Mouse (Mus musculus) bone marrow, adult 2 months (tissue): ENCODE results near the gene Gbp2b.
"Not testable (repeated sequence)": the region's sequence is repeated elsewhere in the genome, so short reads cannot be mapped to it uniquely, and the experiment has no call there.

ENCODE experiments used
- CTCF ChIP-seq: fragments of 200-500 bp; IDR thresholded peaks from 2 replicates; pipeline ENCODE4 v1.5.1; 2011; ENCODE audit warnings: low read length, control low read depth; ENCODE audit not compliant: control insufficient read depth, insufficient read depth
- POLR2A ChIP-seq: fragments of 200-500 bp; IDR thresholded peaks from 2 replicates; pipeline ENCODE4 v1.6.1; 2011; ENCODE audit warnings: low read depth, mild to moderate bottlenecking, control low read depth, low read length, borderline replicate concordance; ENCODE audit not compliant: control insufficient read depth

DNA sequence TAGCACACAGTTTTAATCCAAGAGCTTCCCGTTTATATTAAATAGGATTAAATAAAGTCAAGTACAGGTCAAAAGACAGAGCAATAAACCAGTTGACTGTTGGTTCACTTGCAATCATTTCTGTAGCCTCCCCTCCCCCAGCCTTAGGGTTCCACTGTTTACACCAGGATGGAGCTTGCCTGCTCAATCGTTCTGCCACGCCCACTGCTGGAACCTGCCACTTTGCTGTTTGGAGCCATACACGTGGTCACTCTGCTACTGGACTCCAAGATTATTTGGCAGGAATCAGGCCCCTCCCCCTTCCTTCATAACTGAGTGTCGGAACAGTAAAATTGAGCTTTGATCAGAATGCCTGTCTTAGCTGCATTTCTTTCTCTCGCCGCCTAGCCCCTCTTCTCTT, 53.2 kb downstream of the Gbp2b start:
- TF ChIP-seq POLR2A, CTCF: not testable (repeated sequence)
